8 mouse cellular contexts compared by ENCODE assay signal in the genomic region with DNA sequence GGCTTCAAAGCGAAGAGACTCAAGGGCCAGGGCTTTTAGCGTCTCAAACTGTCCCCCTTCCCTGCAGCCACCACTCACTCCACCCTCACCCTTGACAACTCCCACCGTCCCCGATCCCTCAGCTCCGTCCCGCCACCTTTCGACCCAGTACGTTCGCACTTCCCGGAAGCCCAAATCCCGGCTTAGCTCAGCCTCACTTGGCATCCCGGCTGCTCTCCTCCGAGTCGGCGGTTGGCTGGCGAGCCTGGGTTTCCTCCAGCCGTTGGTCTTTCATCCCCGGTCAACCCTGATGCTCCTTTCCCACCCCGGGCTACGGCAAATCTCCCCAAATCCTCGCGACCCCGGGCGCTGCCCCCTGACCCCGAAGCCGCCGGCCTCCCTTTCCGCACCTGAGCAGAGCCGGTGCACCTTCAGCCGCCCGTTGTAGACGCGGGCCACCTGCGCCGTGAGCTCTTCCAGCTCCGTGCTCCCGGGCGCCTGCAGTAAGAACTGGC. TPM values are rescaled to one million over a fixed set of nuclear protein-coding genes. Genes with fewer than 3 reads are reported as not detected.
DNase-seq lines count a peak whose midpoint lies in the region; ATAC-seq and TF ChIP-seq lines count a peak whose summit lies in the region.

No protein-coding gene starts in this region.

- peaks cover 2% of the 10 kb centered on the region; the same call in 1 of the 2 replicates for H3K4me1 ChIP-seq in embryonic facial prominence, embryonic 12.5 days
- peaks cover 10% of the 10 kb centered on the region; the same call in 1 of the 2 replicates for H3K4me1 ChIP-seq in heart, embryonic 10.5 days
- peaks cover 10% of the 10 kb centered on the region for H3K4me1 ChIP-seq in kidney, embryonic 15.5 days
- no peaks in the 10 kb centered on the region for H3K4me1 ChIP-seq in lung, embryonic 14.5 days (ENCODE audit: insufficient read depth)

- ATAC-seq in cerebellum, adult (ENCODE audit: insufficient number of reproducible peaks, low FRiP score, low TSS enrichment), result peak; percentile 59
- peak; percentile 67; the same call in 1 of the 2 replicates for ATAC-seq in embryonic facial prominence, embryonic 12.5 days (ENCODE audit: insufficient number of reproducible peaks, insufficient read depth, low FRiP score, low TSS enrichment)
- peak; percentile 74 for ATAC-seq in kidney, embryonic 15.5 days (replicated peaks; ENCODE audit: low FRiP score)
- ATAC-seq in lung, embryonic 14.5 days (ENCODE audit: insufficient read depth), result peak; percentile 44
- peak; percentile 1; the same call in 1 of the 2 replicates for ATAC-seq in neutrophil, adult 5-6 weeks (ENCODE audit: extremely low read depth, insufficient number of reproducible peaks, low FRiP score, poor library complexity, severe bottlenecking)

- H3K9ac ChIP-seq in embryonic facial prominence, embryonic 12.5 days, result peak overlapping the region; percentile 71
- H3K9ac ChIP-seq in kidney, embryonic 15.5 days, result peak overlapping the region; percentile 71
- peak overlapping the region; percentile 71 for H3K9ac ChIP-seq in lung, embryonic 14.5 days

- no peaks in the 10 kb centered on the region for H3K27me3 ChIP-seq in embryonic facial prominence, embryonic 12.5 days
- no peaks in the 10 kb centered on the region for H3K27me3 ChIP-seq in heart, embryonic 10.5 days (ENCODE audit: insufficient read depth, poor library complexity, severe bottlenecking)
- no peaks in the 10 kb centered on the region for H3K27me3 ChIP-seq in kidney, embryonic 15.5 days
- H3K27me3 ChIP-seq in lung, embryonic 14.5 days (ENCODE audit: insufficient read depth, low read length), result no peaks in the 10 kb centered on the region

- peak overlapping the region; percentile 87 for H3K4me3 ChIP-seq in embryonic facial prominence, embryonic 12.5 days
- H3K4me3 ChIP-seq in heart, embryonic 10.5 days, result peak overlapping the region; percentile 82
- peak overlapping the region; percentile 78 for H3K4me3 ChIP-seq in kidney, embryonic 15.5 days (replicated peaks)
- H3K4me3 ChIP-seq in lung, embryonic 14.5 days (ENCODE audit: low read depth, low read length), result peak overlapping the region; percentile 77

- peak overlapping the region; percentile 80 for H3K4me2 ChIP-seq in embryonic facial prominence, embryonic 12.5 days (replicated peaks)
- H3K4me2 ChIP-seq in kidney, embryonic 15.5 days, result peak overlapping the region; percentile 88
- H3K4me2 ChIP-seq in lung, embryonic 14.5 days, result peak overlapping the region; percentile 90

- under 1% methylated on average over 38 of the region's 38 CpGs for WGBS in embryonic facial prominence, embryonic 12.5 days
- WGBS in heart, embryonic 10.5 days, result under 1% methylated on average over 38 of the region's 38 CpGs
- WGBS in kidney, embryonic 15.5 days, result under 1% methylated on average over 38 of the region's 38 CpGs
- 1% methylated on average over 38 of the region's 38 CpGs for WGBS in lung, embryonic 14.5 days

- TF ChIP-seq CTCF in lung, embryonic 14.5 days (IDR thresholded peaks at IDR 0.05; ENCODE audit: low read depth), result no peak

- DNase-seq in cerebellum, adult 9-11 months, result no peak
- DNase-seq in R1 (ENCODE audit: low read depth, low spot score), result peak; percentile 71
- DNase-seq in heart, embryonic 10.5 days (ENCODE audit: low spot score), result peak; percentile 88
- peak; percentile 70 for DNase-seq in lung, embryonic 14.5 days

- peaks cover 6% of the 10 kb centered on the region for H3K36me3 ChIP-seq in embryonic facial prominence, embryonic 12.5 days
- H3K36me3 ChIP-seq in heart, embryonic 10.5 days, result peaks cover 18% of the 10 kb centered on the region
- peaks cover 26% of the 10 kb centered on the region for H3K36me3 ChIP-seq in kidney, embryonic 15.5 days
- H3K36me3 ChIP-seq in lung, embryonic 14.5 days (ENCODE audit: insufficient read depth), result peaks cover 8% of the 10 kb centered on the region; the same call in 1 of the 2 replicates

- H3K9me3 ChIP-seq in embryonic facial prominence, embryonic 12.5 days, result no peaks in the 10 kb centered on the region
- no peaks in the 10 kb centered on the region for H3K9me3 ChIP-seq in heart, embryonic 10.5 days
- H3K9me3 ChIP-seq in kidney, embryonic 15.5 days (replicated peaks), result no peaks in the 10 kb centered on the region
- no peaks in the 10 kb centered on the region for H3K9me3 ChIP-seq in lung, embryonic 14.5 days (ENCODE audit: low read depth, low read length)

- H3K27ac ChIP-seq in embryonic facial prominence, embryonic 12.5 days, result peak overlapping the region; percentile 75
- peak overlapping the region; percentile 90 for H3K27ac ChIP-seq in heart, embryonic 10.5 days
- H3K27ac ChIP-seq in kidney, embryonic 15.5 days, result peak overlapping the region; percentile 91
- peak overlapping the region; percentile 83 for H3K27ac ChIP-seq in lung, embryonic 14.5 days (ENCODE audit: low read depth)

RNA-seq across cellular contexts. Expression of a gene that starts 0.7 kb away (rescaled TPM):
- 43.3 and 44.0 TPM in 2 replicates for polyA plus RNA-seq in embryonic facial prominence, embryonic 12.5 days (2016; fragmentation: Nextera tagmentation; extraction: Ambion mirVana)
- 53.1 TPM in 2 replicates for polyA plus RNA-seq in heart, embryonic 10.5 days (2016; fragmentation: Nextera tagmentation; extraction: Ambion mirVana)
- polyA plus RNA-seq in kidney, embryonic 15.5 days (2015; fragmentation: Nextera tagmentation; extraction: Ambion mirVana), result 37.0 and 42.5 TPM in 2 replicates
- polyA plus RNA-seq in lung, embryonic 14.5 days (2014; fragmentation: Nextera tagmentation; extraction: Ambion mirVana), result 42.8 and 45.2 TPM in 2 replicates
- total RNA-seq in neutrophil, adult 5-6 weeks (2017), result 22.8 and 42.6 TPM in 2 replicates

Comparison
In these comparisons a context has a peak if more than half of its experiments do, and no peak if none do; other contexts are left out.
1. ATAC-seq: peak in every context shown above with its lines; median percentile 74 in kidney, embryonic 15.5 days; 67 in embryonic facial prominence, embryonic 12.5 days; 59 in cerebellum, adult; 44 in lung, embryonic 14.5 days; 1 in neutrophil, adult 5-6 weeks.